Mouse (Mus musculus): ENCODE results near the gene Ext2. TPM values are rescaled to one million over a fixed set of nuclear protein-coding genes. Genes with fewer than 3 reads are reported as not detected.

Gene Ext2
- total RNA-seq, 2 experiments from 2014 or later, result 41.7 to 44.4 TPM

DNA sequence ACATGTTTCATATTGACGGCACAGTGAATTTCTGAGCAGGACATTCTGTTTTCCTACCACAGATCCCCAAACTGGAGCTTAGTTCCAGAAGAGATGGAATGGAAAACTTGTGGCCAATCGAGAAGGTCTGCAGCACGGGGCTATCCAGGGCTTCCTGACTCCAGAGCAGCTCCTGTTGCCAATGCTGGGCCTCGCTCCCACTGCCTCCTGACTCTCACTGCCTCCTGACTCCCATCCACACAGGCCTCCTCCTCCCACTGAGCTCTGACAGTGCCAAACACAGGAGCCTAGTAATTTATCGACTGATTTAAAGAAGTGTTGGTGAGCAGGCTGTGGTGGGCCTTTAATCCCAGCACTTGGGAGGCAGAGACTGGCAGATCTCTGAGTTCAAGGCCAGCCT lies 14.3 kb downstream of the Ext2 start:
- DNase-seq (ENCODE audit: low spot score), result no peak
- intact Hi-C loops (cut with DNase I), result no loop called here

DNA sequence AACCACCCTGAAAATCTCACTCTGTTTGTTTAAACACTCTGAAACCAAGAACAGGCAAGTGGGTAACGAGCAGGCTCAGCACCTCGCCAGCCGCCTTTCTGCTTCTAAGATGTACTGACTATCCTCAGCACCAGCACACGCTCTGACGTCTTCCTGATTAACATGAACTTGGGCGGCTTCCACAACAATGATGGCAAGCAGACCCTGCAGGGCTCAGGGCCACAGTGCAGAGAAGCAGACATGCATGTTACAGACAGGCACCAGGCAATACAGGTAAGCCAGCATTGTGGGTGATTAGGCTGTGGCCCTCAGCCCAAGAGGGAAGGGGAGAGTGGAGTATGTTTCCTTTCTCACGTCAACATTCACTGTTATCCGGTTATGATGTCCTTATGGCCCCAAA lies 14.9 kb downstream of the Ext2 start:
- intact Hi-C loops (cut with DNase I), result no loop called here
- no peak for DNase-seq (ENCODE audit: low spot score)

DNA sequence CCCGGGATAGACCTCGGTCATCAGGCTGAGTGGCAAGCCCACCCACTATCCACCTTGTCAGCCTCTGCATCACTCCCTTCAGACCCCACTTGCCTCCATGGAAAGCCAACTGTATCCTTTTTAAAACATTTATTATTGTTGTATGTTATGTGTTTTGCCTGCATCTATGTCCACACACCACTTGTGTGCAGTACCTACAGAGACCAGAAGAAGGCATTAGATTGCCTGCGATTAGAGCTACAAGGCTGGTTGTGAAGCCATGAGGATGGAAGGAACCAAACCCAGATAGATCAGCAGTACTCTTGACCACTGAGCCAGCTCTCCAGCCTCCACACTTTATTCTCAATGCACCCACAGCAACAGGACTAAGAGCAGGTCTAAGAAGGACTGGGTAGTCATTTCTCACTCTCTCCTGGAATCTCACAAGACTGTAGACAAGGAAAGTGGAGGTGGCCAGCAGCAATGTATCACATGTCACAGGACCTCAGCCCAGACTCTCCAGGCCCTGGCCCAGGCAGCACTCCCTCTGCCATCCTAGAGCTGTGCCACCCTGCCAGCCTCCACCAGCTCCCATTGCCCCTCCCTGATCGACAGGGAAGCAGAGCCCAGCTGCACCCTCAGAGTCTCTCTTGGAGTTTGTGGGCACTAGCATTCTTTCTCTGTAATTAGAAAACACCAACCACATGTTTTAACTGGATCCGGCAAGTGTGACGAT lies 15.7 kb downstream of the Ext2 start:
- intact Hi-C loops (cut with DNase I), result no loop called here
- DNase-seq (ENCODE audit: low spot score), result no peak

DNA sequence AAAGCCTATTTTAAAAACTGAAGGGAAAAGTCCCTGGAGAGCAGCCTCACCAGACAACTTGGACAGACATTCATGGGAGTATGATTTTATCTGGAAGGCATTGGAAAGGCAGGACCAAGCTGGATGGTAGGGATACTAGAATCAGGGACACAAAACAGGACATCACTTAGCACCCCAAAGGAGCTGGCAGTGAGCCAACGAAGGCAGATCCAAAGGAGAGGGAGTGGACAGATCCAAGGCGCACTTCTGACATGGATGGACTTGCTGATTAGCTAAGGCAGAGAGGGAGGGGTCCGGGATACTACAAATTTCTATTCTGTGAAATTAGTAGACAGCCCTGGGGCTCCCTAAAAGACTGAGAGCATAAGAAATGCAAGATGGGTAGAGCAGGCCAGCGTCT lies 16.8 kb downstream of the Ext2 start:
- no peak for DNase-seq (ENCODE audit: low spot score)
- intact Hi-C loops (cut with DNase I), result no loop called here

DNA sequence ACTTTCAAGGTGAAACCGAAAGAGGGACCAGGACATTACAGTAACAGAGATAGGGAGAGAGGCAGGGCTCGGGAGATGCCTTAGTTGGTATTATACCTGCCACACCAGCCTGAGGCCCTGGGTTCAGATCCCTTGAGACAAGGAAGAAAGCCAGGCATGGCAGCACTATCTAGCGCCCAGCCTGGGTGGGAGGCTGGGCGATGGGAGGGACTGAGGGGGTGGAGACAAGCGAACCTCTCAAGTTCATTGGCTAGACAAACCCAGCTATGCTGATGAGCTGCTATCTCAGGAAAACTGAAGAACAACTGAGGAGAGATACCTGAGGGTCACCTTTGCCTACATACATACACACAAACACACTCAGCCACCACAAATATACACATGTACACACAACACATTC lies 17.3 kb downstream of the Ext2 start:
- no peak for DNase-seq (ENCODE audit: low spot score)
- intact Hi-C loops (cut with DNase I), result no loop called here

DNA sequence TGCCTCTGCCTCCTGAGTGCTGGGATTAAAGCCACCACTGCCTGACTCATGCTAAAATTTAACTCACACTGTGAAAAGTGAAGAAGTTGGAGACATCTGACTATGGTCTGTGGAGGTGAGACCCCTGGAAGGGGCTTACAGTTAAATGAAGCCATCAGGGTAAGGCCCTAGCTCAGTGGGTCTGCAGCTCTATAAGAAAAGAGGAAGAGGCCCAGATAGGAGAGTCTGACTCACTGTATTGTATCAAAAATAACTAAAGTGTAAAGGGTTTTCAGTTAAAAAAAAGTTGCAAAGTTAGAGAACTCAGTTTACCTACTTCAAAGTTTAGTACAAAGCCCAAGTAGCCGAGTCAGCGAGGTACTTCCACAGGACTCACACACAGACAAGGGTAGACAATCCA lies 19.4 kb downstream of the Ext2 start:
- intact Hi-C loops (cut with DNase I), result no loop called here
- DNase-seq (ENCODE audit: low spot score), result no peak

DNA sequence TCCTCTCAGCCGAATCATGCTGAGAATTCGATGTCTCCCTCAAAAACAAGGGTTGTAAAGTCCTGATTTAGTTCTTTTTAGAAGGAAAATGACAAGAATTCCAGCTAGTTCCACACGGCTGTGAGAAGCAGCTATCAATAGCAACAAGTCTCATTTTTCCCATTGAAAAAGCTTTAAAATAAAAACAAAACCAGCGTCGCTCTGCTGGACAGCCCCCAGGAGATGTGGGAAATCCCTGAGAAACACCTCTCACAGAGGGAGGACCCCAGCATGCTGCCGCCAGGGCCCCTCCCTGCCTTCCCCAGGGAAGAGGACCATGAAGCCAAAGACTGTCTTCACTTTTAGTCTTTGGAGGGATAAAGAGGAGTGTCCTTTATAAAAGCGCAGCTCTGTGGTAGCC lies 21.3 kb downstream of the Ext2 start:
- intact Hi-C loops (cut with DNase I), result no loop called here
- no peak for DNase-seq (ENCODE audit: low spot score)

DNA sequence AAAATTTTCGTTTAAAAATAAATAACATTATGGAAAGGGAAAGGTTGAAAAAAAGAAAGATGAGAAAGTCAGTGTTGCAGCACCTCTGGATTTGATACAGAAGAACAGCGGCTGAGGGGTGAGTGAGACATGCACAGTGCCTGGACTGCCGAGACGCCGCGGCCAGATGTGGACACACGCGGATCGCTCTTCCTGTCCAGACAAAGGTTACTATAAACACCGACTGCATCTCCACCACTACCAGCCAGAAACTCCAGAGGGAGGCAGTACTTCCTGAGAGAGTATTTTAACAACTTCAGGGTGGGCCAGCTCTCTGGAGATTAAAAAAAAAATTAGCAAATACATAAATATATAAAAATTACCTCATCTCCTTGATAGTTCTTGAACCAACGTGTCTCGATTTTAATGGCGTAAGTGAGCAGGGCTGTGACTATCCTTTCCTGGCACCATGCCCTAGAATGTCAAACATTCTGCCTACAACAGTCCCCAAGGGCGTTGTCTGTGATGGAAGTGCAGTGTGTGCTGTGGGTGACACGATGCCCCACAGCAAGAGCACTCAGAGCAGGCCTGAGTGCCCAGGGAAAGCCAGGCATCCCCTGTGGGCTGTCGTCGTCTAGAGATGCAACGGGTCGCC lies 25.1 kb downstream of the Ext2 start:
- no peak for DNase-seq (ENCODE audit: low spot score)
- intact Hi-C loops (cut with DNase I), result no loop called here

DNA sequence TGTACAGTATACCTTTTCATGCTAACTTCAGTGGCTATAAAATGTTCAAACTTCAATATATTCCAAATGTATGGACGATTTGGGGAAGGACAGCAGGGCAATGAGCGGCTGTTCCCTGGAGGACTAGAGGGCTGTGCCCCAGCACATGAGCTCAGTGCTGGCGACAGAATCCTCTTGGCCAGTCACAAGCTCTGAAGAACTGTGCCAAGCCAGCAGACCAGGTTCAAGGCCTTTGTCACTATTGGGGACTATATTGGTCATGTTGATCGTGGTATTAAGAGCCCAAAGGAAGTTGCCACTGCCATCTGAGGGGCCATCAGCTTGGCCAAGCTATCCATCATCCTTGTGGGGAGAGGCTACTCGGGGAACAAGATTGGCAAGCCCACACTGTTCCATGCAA lies 28.0 kb downstream of the Ext2 start:
- no peak for DNase-seq (ENCODE audit: low spot score)
- intact Hi-C loops (cut with DNase I), result no loop called here

DNA sequence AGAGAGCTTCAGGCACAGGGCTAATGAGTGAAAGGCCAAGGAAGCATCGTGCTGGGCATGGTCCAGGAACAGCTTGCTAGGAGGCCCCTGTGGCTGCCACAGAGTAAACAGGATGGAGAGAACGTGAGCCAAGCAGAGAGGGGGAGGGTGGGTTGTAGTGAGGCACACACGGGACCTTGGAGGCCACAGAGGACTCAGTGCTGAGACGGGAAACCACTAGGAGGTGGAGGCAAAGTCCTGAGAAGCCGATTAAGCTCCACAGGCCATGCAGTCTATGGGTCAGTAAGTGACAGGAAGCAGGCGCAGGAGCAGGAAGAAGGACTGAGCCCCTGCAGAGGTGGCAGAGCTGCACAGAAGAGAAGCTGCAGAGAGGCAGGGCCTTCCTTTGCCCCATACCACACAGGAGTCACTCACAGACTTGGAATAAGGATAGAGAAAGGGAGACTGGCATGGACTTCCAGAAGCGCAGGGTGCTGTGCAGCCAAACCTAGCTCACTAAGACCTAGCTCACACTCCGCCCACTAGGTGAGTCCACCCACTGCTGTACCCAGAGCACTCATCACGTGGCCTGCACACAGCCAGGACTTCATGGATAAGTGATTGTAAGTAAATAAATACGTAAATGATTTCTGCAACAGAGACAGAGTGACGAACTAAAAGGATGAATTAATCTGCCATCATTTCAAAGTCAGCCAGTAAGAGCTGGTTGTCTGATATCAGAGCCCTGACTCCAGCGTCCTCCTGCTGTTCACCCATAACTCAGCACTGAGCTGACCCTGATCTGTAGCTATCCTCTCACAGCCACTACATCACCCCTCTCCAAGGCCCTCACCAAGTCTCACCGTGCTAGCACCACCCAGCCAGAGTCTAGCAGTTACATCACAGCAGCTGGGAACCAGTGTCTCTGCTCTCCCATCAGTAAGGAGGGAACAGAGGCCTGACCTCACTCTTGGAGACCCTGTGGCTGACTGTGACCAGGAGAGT lies 30.6 kb downstream of the Ext2 start:
- intact Hi-C loops (cut with DNase I), result no loop called here
- DNase-seq (ENCODE audit: low spot score), result peak; percentile 51

DNA sequence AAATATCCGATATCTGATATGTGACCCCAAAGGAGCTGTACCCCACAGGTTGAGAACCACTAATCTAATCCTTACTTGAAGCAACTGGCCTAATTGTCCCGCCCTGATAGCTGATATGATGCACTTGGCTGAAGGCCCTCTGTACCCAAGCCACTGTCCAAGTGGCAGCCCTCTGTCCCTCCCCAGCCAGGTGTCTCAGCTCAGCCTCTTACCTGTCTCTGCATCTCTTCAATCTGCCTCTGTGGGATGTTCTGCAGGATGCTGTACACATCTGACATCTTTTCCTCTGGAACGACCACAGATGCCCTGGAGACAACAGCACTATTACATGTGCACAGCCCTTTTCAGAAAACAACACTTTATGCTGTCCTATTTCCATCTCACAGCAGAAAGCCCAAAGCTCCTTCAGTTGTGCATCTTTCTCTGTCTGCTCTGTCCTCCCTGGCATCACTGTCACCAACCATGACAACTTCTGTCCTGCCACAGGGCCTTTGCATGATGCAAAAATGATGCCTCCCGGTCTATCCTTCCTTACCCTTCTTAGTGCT lies 31.5 kb downstream of the Ext2 start:
- intact Hi-C loops (cut with DNase I), result no loop called here
- no peak for DNase-seq (ENCODE audit: low spot score)

DNA sequence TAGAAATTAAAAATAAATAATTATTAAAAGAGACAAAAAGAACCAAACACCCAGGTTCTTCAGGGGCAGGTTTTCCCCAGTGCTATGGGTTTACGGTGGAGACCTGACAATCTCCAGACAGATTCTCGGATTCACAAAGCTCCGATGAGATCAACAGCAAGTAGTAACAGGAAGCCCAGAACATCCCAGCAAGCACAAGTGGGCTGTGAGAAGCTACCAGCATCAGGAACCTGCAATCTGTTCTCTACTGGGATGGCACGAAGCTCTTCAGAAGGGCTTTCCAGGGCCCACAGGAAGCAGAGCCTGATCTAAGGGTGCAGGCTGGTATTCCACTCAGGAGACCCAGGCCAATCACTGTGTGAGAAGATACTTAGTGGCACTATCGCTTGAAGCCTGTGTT lies 33.8 kb downstream of the Ext2 start:
- no peak for DNase-seq (ENCODE audit: low spot score)
- intact Hi-C loops (cut with DNase I), result loop anchor here (5.0 to 10.0 kb wide), 2 partner anchors 126 to 564 kb away; no protein-coding TSS in a partner anchor

DNA sequence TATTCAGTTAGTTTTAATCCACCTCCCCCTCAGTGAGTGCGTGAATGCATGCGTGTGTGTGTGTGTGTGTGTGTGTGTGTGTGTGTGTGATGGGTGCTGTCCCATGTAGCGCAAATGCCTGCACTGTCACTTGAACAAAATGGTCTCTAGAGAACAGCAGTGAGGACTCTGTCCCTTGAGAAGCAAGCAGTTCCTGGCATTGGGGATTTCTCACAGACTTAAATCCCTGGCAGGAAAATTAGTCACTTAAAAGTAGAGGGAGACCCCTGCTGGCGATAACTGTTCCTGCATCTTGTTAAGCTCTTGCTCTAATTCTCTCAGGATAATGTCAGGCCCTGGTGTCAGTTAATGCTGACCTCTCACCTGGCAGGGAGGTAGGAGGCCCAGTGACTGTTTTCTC lies 36.2 kb downstream of the Ext2 start:
- intact Hi-C loops (cut with DNase I), result loop anchor here (2.0 to 10.0 kb wide), 3 partner anchors 124 to 561 kb away; no protein-coding TSS in a partner anchor
- DNase-seq (ENCODE audit: low spot score), result no peak

DNA sequence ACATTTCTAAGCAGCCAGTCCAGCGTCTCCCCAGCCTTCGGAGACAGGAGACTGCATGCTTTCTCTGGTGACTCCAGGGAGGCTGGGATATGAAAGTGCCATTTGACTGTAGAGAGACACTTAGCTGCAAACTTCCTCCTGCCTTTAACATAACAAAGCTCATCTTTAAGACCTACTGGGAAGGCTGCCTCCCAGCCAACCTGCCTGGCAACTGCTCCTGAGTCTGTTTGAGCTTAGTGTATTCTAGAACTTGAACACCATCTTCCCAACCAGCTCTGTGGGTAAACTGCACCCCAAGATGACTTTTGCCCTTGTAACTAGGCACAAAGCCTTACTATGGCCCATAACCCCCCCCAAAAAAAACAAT lies 37.0 kb downstream of the Ext2 start:
- no peak for DNase-seq (ENCODE audit: low spot score)
- intact Hi-C loops (cut with DNase I), result loop anchor here (5.0 to 10.0 kb wide), 2 partner anchors 123 to 561 kb away; no protein-coding TSS in a partner anchor

DNA sequence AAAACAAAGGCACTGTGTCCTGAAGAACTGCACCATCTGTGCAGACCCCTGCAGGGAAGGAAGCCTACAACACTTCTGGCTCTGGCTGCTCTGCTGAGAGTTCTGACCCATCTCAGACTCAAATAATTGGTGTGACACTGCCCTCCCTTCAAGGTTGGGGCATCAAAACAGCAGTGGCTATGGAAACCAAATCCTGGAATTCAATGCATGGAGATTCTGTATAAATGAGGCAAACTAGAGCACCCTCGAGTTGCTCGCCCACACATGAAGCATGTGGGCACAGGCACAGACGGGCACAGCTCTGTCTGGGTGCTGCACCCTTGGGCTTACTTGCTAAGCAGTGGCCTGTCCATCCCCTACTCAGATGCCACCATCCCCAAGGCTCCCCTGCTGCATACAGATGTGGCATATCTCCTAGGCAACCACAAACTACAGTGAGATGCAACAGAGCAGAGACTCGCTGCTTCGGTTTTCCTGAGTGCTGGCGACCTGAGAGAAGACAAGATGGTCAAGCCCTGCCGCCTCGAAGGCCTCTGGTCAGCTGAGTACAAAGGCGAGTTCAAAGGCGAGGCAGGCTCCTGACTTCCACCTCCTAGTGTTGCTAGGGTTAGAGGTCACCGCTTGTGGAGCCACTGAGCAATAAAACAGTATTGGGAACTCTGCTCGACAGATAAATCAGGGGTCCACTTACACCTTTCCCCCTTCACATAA lies 37.5 kb downstream of the Ext2 start:
- no peak for DNase-seq (ENCODE audit: low spot score)
- intact Hi-C loops (cut with DNase I), result loop anchor here (5.0 to 10.0 kb wide), 2 partner anchors 123 to 560 kb away; no protein-coding TSS in a partner anchor

DNA sequence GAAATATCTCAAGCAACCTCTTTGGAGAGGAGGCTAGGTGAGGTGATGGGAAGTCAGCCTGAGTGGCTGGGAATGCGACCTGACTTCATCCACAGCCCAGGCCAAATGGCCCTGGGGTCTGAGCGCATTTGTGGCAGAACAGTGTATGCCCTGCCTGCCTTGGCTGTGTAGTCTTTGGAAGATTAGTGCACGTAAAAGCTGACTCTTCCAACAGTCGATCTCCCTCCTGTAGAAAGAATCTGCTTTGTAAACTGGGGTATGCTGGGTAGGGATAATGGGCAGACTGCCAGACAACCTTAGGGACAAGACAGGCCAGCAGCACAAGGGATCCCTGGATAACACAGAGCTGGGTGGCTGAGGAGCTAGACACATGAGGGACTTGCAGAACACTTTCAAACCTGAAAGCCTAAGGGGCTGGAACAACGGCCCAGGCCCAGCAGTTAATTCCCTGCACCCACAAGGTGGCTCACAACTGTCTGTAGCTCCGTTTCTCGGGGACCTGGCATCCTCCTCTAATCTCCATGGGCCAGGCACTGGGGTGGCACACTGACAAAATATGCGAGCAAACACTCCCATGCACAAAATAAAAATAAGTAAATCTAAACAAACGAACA lies 38.3 kb downstream of the Ext2 start:
- DNase-seq (ENCODE audit: low spot score), result no peak
- intact Hi-C loops (cut with DNase I), result loop anchor here (10.0 kb wide), 1 partner anchor 559 kb away; no protein-coding TSS in a partner anchor

DNA sequence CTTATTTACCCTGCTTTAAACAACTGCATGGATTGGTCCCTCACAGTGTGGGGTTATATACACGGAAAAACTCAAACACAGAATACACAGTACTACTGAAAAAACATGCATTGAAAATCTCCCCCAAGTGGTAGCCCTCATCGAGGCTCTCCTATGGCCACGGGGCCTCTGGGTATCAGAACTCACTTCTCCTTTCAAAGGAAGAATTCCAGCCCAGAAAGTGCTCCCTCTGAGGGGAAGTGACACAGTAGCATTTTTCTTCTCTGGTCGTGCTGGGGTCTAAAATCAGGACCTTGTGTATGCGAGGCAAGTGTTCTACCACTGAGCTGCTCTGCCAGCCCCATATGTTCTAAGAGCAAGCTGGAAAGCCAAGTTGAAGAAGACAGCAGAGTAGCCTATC lies 39.7 kb downstream of the Ext2 start:
- intact Hi-C loops (cut with DNase I), result loop anchor here (10.0 kb wide), 1 partner anchor 558 kb away; no protein-coding TSS in a partner anchor

DNA sequence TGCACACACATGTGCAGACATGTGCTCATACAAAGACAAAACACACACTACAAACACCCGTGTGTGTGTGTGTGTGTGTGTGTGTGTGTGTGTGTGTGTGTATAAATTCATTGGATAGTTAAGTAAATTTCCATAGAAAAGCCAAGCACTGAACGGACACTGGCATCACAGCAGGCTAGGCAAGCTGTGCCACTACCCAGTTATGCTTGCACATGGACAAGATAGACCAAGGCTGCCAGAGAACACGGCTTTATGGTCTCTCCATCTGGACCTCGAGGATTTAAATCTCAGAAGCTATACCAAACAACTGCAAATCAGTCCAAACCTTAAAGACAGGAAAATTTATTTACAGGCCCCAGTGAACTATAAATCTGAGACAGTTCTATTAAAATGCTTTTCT lies 40.2 kb downstream of the Ext2 start:
- intact Hi-C loops (cut with DNase I), result loop anchor here (10.0 kb wide), 1 partner anchor 557 kb away; no protein-coding TSS in a partner anchor
- DNase-seq (ENCODE audit: low spot score), result no peak

More for the DNA sequence above, 39.7 kb downstream of the Ext2 start:
- no peak for DNase-seq (ENCODE audit: low spot score)

DNA sequence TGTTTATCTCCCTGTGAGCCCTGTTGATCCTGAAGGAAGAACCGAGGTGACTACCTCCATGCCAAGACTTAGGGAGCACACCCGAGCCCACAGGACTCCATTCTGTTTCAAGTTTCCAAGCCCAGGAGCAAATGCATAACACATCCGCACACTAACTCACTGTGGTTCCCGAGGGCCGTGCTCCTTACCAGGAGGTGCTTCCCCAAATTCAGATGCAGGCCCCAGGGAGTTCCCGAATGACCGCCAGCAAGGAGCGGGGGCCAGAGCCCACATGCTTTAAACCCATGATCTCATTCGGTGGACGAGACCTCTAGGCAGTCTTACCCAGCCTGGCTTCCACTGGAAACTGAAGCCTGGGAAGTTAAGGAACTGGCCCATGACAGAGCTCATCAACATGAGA lies 41.8 kb downstream of the Ext2 start:
- DNase-seq (ENCODE audit: low spot score), result no peak
- intact Hi-C loops (cut with DNase I), result loop anchor here (10.0 kb wide), 1 partner anchor 556 kb away; no protein-coding TSS in a partner anchor

Data from heart, postnatal 25 days (tissue).